Mouse (Mus musculus): ENCODE data around the gene Tpcn2.

The Tpcn2 gene

GRCm38 (mm10) chr7:145154066-145154465 lies 129.7 kb downstream of the Tpcn2 start:
- no peak for DNase-seq (ENCODE audit: low spot score)

DNA sequence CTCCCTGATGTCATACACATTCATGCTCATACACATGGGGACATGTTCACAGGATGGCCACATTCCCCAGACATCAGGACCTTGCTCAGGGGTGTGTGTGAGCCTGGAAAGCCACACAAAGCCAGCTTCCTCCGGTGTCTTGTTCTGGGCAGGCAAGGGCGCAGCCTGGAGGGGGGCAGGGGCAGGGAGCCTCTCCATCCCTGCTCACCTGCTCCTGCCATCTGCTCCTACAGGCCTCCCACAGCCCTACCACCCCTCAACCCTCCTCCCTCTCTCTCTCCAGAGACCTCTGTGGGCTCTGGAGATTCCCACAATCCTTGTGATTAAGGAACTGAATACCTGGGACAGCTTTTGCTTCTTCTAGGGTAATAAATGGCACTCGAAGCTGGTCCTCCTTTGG lies 132.0 kb downstream of the Tpcn2 start:
- no peak for DNase-seq (ENCODE audit: low spot score)

GRCm38 (mm10) chr7:145148902-145149301 lies 134.9 kb downstream of the Tpcn2 start:
- no peak for DNase-seq (ENCODE audit: low spot score)

DNA sequence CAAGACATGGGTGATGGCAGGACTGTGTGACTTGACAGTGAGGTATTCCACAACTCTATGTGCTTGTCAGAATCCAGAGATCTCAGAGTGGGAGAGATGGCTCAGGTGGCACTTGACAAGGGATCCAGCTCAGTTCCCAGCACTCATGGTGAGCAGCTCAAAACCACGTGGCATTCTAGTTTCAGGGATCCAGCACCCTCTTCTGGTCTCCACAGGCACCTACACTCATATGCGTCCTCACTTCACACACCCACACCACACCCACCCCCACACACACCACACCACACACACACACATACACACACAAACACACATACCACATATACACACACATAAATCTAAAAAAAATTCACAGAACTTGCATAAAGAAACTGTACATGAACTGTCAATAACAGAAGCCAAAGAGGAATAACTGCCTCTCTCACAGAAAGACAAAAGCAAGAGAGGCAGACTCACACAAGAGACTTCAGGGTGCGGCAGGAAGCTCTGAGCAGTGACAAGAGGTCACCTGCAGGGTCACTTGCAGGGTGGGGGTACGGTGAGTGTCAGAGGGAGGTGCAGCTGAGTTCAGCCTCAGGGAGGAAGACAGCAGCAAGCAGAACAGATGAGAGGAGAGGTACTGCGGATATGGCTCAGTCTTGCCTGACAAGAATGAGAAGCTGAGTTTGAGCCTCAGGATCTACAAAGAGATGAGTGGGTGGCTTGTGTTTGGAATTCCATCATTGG lies 135.7 kb downstream of the Tpcn2 start:
- no peak for DNase-seq (ENCODE audit: low spot score)

DNA sequence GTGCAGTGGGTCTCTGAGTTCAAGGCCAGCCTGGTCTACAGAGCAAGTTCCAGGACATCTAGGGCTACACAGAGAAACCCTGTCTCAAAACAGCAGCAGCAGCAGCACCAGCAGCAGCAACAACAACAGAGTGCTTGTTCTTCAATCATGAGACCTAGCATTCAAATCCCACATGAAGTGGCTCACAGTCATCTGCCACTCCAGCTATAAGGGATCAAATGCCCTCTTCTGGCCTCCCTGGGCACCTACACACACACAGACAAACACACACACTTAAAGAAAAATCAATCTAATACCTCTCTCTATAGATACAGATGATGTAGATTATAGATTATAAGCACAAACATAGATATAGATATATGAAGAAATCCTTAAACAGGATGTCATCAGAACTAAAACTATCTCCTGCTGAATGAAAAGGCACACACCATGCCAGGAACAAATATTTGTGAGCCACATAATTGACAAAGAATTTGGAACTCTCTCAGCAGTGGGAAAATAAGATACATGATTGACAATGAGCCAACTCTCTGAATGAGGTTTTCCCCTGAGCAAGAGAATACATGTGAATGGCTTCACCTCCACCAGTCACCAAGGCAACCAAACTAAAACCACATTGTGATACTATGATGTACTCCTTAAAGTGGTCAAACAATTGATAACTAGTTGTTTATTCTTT lies 137.4 kb downstream of the Tpcn2 start:
- DNase-seq (ENCODE audit: low spot score): no peak

DNA sequence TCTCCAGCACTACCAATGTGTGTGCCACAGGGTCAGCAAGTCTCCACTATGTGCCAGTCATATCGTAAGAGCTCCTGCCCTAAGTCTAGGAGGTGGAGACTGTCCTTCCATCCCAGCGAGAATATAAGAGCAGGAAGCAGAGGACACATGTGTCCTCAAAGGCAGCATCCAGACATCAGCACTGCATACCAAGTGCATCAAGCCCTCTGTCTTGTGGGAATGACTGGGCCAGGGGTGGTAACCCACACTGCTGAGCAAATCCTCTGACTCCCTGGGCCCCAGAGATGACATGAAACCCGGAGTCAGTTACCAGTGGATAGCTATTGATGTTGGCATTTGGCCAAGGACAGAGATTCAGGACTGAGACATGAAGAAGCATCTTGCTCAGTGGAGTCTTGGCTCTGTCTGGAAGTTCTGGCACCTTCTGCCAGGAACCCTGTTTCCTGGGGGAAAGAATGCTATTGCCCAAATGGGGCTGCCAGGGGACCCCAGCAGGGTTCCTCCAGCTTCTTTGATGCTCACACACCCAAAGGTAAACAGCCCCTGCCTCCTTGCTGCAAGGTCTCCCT lies 140.2 kb downstream of the Tpcn2 start:
- no peak for DNase-seq (ENCODE audit: low spot score)

DNA sequence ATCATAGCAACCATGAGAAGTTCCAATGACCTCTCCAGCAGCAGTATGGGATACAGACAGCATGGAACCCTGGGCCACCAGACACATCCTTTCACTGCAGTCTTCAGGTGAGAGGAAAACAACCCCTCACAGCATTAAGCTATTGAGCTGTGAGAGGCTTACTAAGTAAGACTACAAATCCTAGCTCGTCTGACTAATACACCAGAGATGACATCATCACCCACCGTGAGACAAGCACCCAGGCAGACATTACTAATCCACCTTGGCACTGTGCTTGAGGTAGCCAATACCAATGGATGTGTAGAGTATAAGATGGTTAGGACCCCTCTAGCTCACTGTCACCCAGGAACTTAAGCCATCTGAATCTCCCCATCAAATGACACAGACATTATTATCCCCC lies 143.2 kb downstream of the Tpcn2 start:
- DNase-seq (ENCODE audit: low spot score): no peak

DNA sequence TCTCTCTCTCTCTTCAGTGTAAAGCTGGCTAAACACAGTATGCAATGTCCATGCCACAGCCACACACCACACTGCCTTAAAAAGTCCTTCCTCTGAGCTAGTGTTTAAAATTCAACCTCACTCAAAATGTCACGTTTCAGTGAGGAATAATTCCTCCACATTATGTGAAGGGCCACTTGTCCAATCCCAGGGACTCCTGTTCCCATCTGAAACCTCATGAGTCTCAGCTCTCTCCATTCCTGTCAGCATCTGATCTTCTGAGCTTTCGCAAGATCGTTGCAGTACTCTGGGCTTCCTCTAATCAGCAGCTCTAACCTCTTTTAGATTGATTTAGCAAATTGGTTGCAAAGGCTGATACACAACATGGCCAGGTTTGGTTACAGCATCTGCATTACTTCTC lies 144.2 kb downstream of the Tpcn2 start:
- DNase-seq (ENCODE audit: low spot score): no peak

GRCm38 (mm10) chr7:145139100-145139499 lies 144.7 kb downstream of the Tpcn2 start:
- no peak for DNase-seq (ENCODE audit: low spot score)

- DNase-seq (ENCODE audit: low spot score): no peak
Observed at GRCm38 (mm10) chr7:145137871-145138270, 145.9 kb downstream of the Tpcn2 start.

DNA sequence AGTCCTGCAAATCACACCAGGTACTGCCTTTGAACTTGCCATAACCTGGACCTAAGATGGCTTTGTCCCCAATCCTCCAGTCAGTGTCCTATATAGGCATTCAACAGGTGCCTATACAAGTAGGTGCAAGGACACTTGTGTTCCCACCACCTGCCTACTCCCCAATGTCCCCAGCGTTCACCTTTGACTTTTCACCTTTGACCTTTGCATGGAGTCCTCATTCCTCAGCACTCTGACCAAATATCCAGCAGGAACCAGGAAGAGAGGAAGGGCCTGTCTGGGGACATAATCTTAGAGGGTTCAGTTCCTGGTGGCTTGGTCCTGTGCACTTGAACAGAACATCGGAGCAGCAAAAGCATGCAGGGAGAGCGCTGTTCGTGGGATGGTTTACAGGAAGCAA lies 147.0 kb downstream of the Tpcn2 start:
- no peak for DNase-seq (ENCODE audit: low spot score)

All from urinary bladder, postnatal 10 days (tissue).